ENCODE assay signal across 9 mouse cellular contexts in genomic region chr15:89157954-89158353, GRCm38 (mm10). TPM values are rescaled to one million over a fixed set of nuclear protein-coding genes. Genes with fewer than 3 reads are reported as not detected.
DNase-seq lines count a peak whose midpoint lies in the region; TF ChIP-seq lines count a peak whose summit lies in the region.
"Had no signal": no experiment of that assay in that cellular context is flagged by ENCODE, and none has a peak within 500 bp of the region (broad histone marks: within the 10 kb centered on the region; RNA-seq: fewer than 3 reads in every experiment).

No protein-coding gene starts in this region.

- H3K27me3 ChIP-seq in cerebellum, adult 2 months (ENCODE audit: control insufficient read depth, insufficient read depth, low read length) = no peaks in the 10 kb centered on the region
- no peaks in the 10 kb centered on the region for H3K27me3 ChIP-seq in kidney, adult 2 months (replicated peaks; ENCODE audit: control insufficient read depth, insufficient read depth, low read length)
- H3K27me3 ChIP-seq in splenic B cell, adult 2 months (ENCODE audit: control insufficient read depth, insufficient read depth, low read length, poor library complexity, severe bottlenecking) = no peaks in the 10 kb centered on the region
- H3K27me3 ChIP-seq: Patski had no signal

- H3K36me3 ChIP-seq in kidney, adult 2 months (ENCODE audit: control insufficient read depth, insufficient read depth, low read length) = peaks cover 9% of the 10 kb centered on the region
- H3K36me3 ChIP-seq in splenic B cell, adult 2 months (ENCODE audit: control insufficient read depth, insufficient read depth, low read length, poor library complexity, severe bottlenecking) = no peaks in the 10 kb centered on the region

- WGBS in cerebellum, adult 2 months = 54% methylated on average over 7 of the region's 7 CpGs
- WGBS in kidney, adult 2 months = 49% methylated on average over 7 of the region's 7 CpGs

- peak; percentile 58 to 64 for DNase-seq in adrenal gland, adult 18-20 months (ENCODE audit: low spot score in 2 of 2)
- no peak for DNase-seq in adrenal gland, adult 8-10 months
- peak; percentile 94 for DNase-seq in ES-CJ7 (ENCODE audit: low read depth, low spot score)
- DNase-seq in cerebellum, adult 2 months = peak; percentile 72 to 73
- DNase-seq in forelimb bud, embryonic 11.5 days (ENCODE audit: low read depth, low spot score) = peak; percentile 81
- DNase-seq in kidney, adult 2 months = peak; percentile 79
- DNase-seq in lung, postnatal 36 days = peak; percentile 84
- DNase-seq in splenic B cell, adult 2 months (ENCODE audit: low read depth, low spot score) = peak; percentile 92

- H3K4me1 ChIP-seq in cerebellum, adult 2 months (ENCODE audit: control insufficient read depth, insufficient read depth, low read length) = no peaks in the 10 kb centered on the region; the same call in 1 of the 2 replicates
- H3K4me1 ChIP-seq in kidney, adult 2 months (ENCODE audit: control insufficient read depth, insufficient read depth, low read length) = no peaks in the 10 kb centered on the region

- TF ChIP-seq POLR2A in cerebellum, adult 2 months (IDR thresholded peaks at IDR 0.05; ENCODE audit: borderline replicate concordance, insufficient read depth, low read length) = no peak
- no peak for TF ChIP-seq POLR2A in kidney, adult 2 months (IDR thresholded peaks at IDR 0.05; ENCODE audit: low read depth, low read length)

- H3K4me3 ChIP-seq in cerebellum, adult 2 months (replicated peaks; ENCODE audit: insufficient read depth, low read depth, low read length) = no peak overlapping the region
- no peak overlapping the region for H3K4me3 ChIP-seq in kidney, adult 2 months (ENCODE audit: insufficient read depth, low read depth, low read length)

- H3K27ac ChIP-seq in cerebellum, adult 2 months (ENCODE audit: insufficient read depth, low read length) = no peak overlapping the region
- H3K27ac ChIP-seq in kidney, adult 2 months (ENCODE audit: insufficient read depth, low read depth, low read length) = no peak overlapping the region

- TF ChIP-seq CTCF in cerebellum, adult 2 months (IDR thresholded peaks at IDR 0.05; ENCODE audit: borderline replicate concordance, insufficient read depth, low read depth, low read length) = peak; percentile 76
- TF ChIP-seq CTCF in kidney, adult 2 months (conservative IDR thresholded peaks at IDR 0.05; ENCODE audit: insufficient read depth, insufficient read length, low read depth, low read length) = peak; percentile 78

RNA-seq across cellular contexts. Expression of gene Mapk11, which starts 8.5 kb away (rescaled TPM):
- 1 to 10 TPM; 3.7 to 3.8 TPM for total RNA-seq in adrenal gland, adult 18-20 months (2021)
- total RNA-seq in adrenal gland, adult 8-10 months (2022) = 1 to 10 TPM; 4.6 to 7.7 (median 6.3) TPM
- 58.1 and 64.1 TPM in 2 replicates for polyA plus RNA-seq in cerebellum, adult 2 months (2012; rRNA removed)
- polyA plus RNA-seq in kidney, adult 2 months (2012; rRNA removed) = 6.0 and 7.9 TPM in 2 replicates

RNA-seq across cellular contexts. Expression of gene Mapk12, which starts 17.5 kb away (rescaled TPM):
- total RNA-seq in adrenal gland, adult 18-20 months (2021) = 1 to 10 TPM; 8.4 to 9.6 TPM
- 10 to 100 TPM; 10.5 to 22.7 (median 14.3) TPM for total RNA-seq in adrenal gland, adult 8-10 months (2022)
- polyA plus RNA-seq in cerebellum, adult 2 months (2012; rRNA removed) = 112 and 128 TPM in 2 replicates
- polyA plus RNA-seq in kidney, adult 2 months (2012; rRNA removed) = 12.7 and 13.9 TPM in 2 replicates

RNA-seq across cellular contexts. Expression of gene Plxnb2, which starts 22.6 kb away (rescaled TPM):
- total RNA-seq in adrenal gland, adult 18-20 months (2021) = 100 to 1,000 TPM in 1 of 2 experiments, 10 to 100 TPM in 1; 84.0 to 113 TPM
- total RNA-seq in adrenal gland, adult 8-10 months (2022) = 100 to 1,000 TPM; 153 to 177 (median 157) TPM
- polyA plus RNA-seq in cerebellum, adult 2 months (2012; rRNA removed) = 127 and 141 TPM in 2 replicates
- polyA plus RNA-seq in kidney, adult 2 months (2012; rRNA removed) = 288 and 297 TPM in 2 replicates

RNA-seq across cellular contexts. Expression of gene Hdac10, which starts 29.5 kb away (rescaled TPM):
- total RNA-seq in adrenal gland, adult 18-20 months (2021) = 10 to 100 TPM; 11.4 to 12.4 TPM
- 10 to 100 TPM; 13.2 to 23.1 (median 18.0) TPM for total RNA-seq in adrenal gland, adult 8-10 months (2022)
- polyA plus RNA-seq in cerebellum, adult 2 months (2012; rRNA removed) = 31.4 and 36.3 TPM in 2 replicates
- 26.5 and 27.7 TPM in 2 replicates for polyA plus RNA-seq in kidney, adult 2 months (2012; rRNA removed)

RNA-seq across cellular contexts. Expression of gene Tubgcp6, which starts 35.0 kb away (rescaled TPM):
- total RNA-seq in adrenal gland, adult 18-20 months (2021) = 10 to 100 TPM; 10.8 to 13.0 TPM
- 10 to 100 TPM; 16.0 to 24.6 (median 20.3) TPM for total RNA-seq in adrenal gland, adult 8-10 months (2022)
- 77.4 and 82.1 TPM in 2 replicates for polyA plus RNA-seq in cerebellum, adult 2 months (2012; rRNA removed)
- 17.2 and 24.4 TPM in 2 replicates for polyA plus RNA-seq in kidney, adult 2 months (2012; rRNA removed)
